12 mouse cellular contexts compared by ENCODE assay signal in genomic region chr2:84037304-84037703, GRCm38 (mm10). TPM values are rescaled to one million over a fixed set of nuclear protein-coding genes. Genes with fewer than 3 reads are reported as not detected.
DNase-seq lines count a peak whose midpoint lies in the region; ATAC-seq and TF ChIP-seq lines count a peak whose summit lies in the region.
"Had no signal": no experiment of that assay in that cellular context is flagged by ENCODE, and none has a peak within 500 bp of the region (broad histone marks: within the 10 kb centered on the region; RNA-seq: fewer than 3 reads in every experiment).

No protein-coding gene starts in this region.

- POLR2A ChIA-PET in Patski (lab: Charles Lee): no interaction called here

- in situ Hi-C loops in Patski (cut with MboI; ENCODE audit: low pct_unique_long_range_greater_than_20kb): no loop called here

- peak; percentile 33 for TF ChIP-seq CTCF in Patski (IDR thresholded peaks at IDR 0.05)
- TF ChIP-seq CTCF in kidney, postnatal 0 days (IDR thresholded peaks at IDR 0.05; ENCODE audit: low read depth): peak; percentile 70

- DNase-seq in hindbrain, embryonic 10.5 days (ENCODE audit: low spot score): no peak
- DNase-seq in 416B (ENCODE audit: low read depth) (peak; percentile 85), Patski (ENCODE audit: low read depth, low spot score) (no peak)
- DNase-seq in kidney, postnatal 0 days (ENCODE audit: low spot score): peak; percentile 91
- no peak for DNase-seq in urinary bladder, postnatal 14 days (ENCODE audit: low spot score)
- no peak for DNase-seq in cerebellum, postnatal 4 days (ENCODE audit: low spot score in 2 of 2)
- DNase-seq in thymus, postnatal 36 days: no peak
- DNase-seq: cerebellum, adult 9-11 months had no signal

- H3K27ac ChIP-seq in hindbrain, embryonic 16.5 days (ENCODE audit: low read depth, low read length): no peak overlapping the region
- no peak overlapping the region for H3K27ac ChIP-seq in hindbrain, embryonic 10.5 days
- H3K27ac ChIP-seq in kidney, postnatal 0 days: no peak overlapping the region

- no peak overlapping the region for H3K4me2 ChIP-seq in hindbrain, embryonic 16.5 days (ENCODE audit: low read length)
- no peak overlapping the region for H3K4me2 ChIP-seq in kidney, postnatal 0 days (ENCODE audit: low read length)

- no peak overlapping the region for H3K4me3 ChIP-seq in hindbrain, embryonic 16.5 days (ENCODE audit: low read length)
- no peak overlapping the region for H3K4me3 ChIP-seq in hindbrain, embryonic 10.5 days
- H3K4me3 ChIP-seq in kidney, postnatal 0 days (replicated peaks; ENCODE audit: low read depth, low read length): no peak overlapping the region
- H3K4me3 ChIP-seq: heart, embryonic 10.5 days; myocyte had no signal

- no peaks in the 10 kb centered on the region for H3K4me1 ChIP-seq in hindbrain, embryonic 16.5 days (ENCODE audit: control insufficient read depth, insufficient read depth, low read depth, low read length)
- no peaks in the 10 kb centered on the region for H3K4me1 ChIP-seq in hindbrain, embryonic 10.5 days (replicated peaks)
- H3K4me1 ChIP-seq in kidney, postnatal 0 days (replicated peaks; ENCODE audit: insufficient read depth, low read length): no peaks in the 10 kb centered on the region
- H3K4me1 ChIP-seq: heart, embryonic 10.5 days had no signal

- H3K9me3 ChIP-seq in hindbrain, embryonic 16.5 days (ENCODE audit: control insufficient read depth, low read length): no peaks in the 10 kb centered on the region
- H3K9me3 ChIP-seq in hindbrain, embryonic 10.5 days: no peaks in the 10 kb centered on the region
- H3K9me3 ChIP-seq in kidney, postnatal 0 days (replicated peaks; ENCODE audit: low read length): no peaks in the 10 kb centered on the region
- H3K9me3 ChIP-seq: heart, embryonic 10.5 days had no signal

- H3K9ac ChIP-seq in hindbrain, embryonic 16.5 days (ENCODE audit: low read depth, low read length): no peak overlapping the region
- no peak overlapping the region for H3K9ac ChIP-seq in kidney, postnatal 0 days (ENCODE audit: low read depth, low read length)

- WGBS in hindbrain, embryonic 16.5 days: 35% methylated on average over 4 of the region's 4 CpGs
- 35% methylated on average over 4 of the region's 4 CpGs for WGBS in hindbrain, embryonic 10.5 days
- WGBS in kidney, postnatal 0 days: 3% methylated on average over 4 of the region's 4 CpGs

- 0 out of 2 replicates have a peak, but pooled peaks have one; percentile 42 for ATAC-seq in hindbrain, embryonic 16.5 days
- no peak for ATAC-seq in Patski
- ATAC-seq in kidney, postnatal 0 days (replicated peaks; ENCODE audit: low FRiP score, low read depth): peak; percentile 63; the same call in 1 of the 2 replicates

- no peaks in the 10 kb centered on the region for H3K27me3 ChIP-seq in hindbrain, embryonic 16.5 days (replicated peaks; ENCODE audit: control insufficient read depth, insufficient read depth, low read length)
- no peaks in the 10 kb centered on the region for H3K27me3 ChIP-seq in hindbrain, embryonic 10.5 days (ENCODE audit: insufficient read depth, poor library complexity, severe bottlenecking)
- H3K27me3 ChIP-seq in Patski: peaks cover 64% of the 10 kb centered on the region
- no peaks in the 10 kb centered on the region for H3K27me3 ChIP-seq in kidney, postnatal 0 days (ENCODE audit: insufficient read depth, low read length)

- H3K36me3 ChIP-seq in hindbrain, embryonic 16.5 days (ENCODE audit: control insufficient read depth, insufficient read depth, low read length): no peaks in the 10 kb centered on the region
- H3K36me3 ChIP-seq in hindbrain, embryonic 10.5 days: no peaks in the 10 kb centered on the region
- H3K36me3 ChIP-seq in kidney, postnatal 0 days (ENCODE audit: insufficient read depth, low read length): no peaks in the 10 kb centered on the region
- H3K36me3 ChIP-seq: heart, embryonic 10.5 days had no signal

- CTCF ChIA-PET in Patski (lab: Charles Lee): interaction anchor here (0.6 kb wide), 1 partner anchor 388 kb away, joined by 3 read pairs; the partner anchor contains the start of gene Calcrl

RNA-seq across cellular contexts. Expression of gene Gm13691, which starts 47.0 kb away (rescaled TPM):
- polyA plus RNA-seq in hindbrain, embryonic 16.5 days (2015; fragmentation: Nextera tagmentation; extraction: Ambion mirVana): not detected in 2 replicates
- not detected in 2 replicates for polyA plus RNA-seq in hindbrain, embryonic 10.5 days (2016; fragmentation: Nextera tagmentation; extraction: Ambion mirVana)
- polyA plus RNA-seq in Patski (2021): 1.3 TPM
- polyA plus RNA-seq in kidney, postnatal 0 days (2015; fragmentation: Nextera tagmentation; extraction: Ambion mirVana): not detected in 2 replicates
- polyA plus RNA-seq: heart, embryonic 10.5 days; myocyte; spleen, adult 2 months had no signal

RNA-seq across cellular contexts. Expression of gene Gm13697, which starts 52.8 kb away (rescaled TPM):
- not detected in 2 replicates for polyA plus RNA-seq in hindbrain, embryonic 16.5 days (2015; fragmentation: Nextera tagmentation; extraction: Ambion mirVana)
- not detected in 2 replicates for polyA plus RNA-seq in hindbrain, embryonic 10.5 days (2016; fragmentation: Nextera tagmentation; extraction: Ambion mirVana)
- polyA plus RNA-seq in Patski (2021): 1.3 TPM
- not detected in 2 replicates for polyA plus RNA-seq in kidney, postnatal 0 days (2015; fragmentation: Nextera tagmentation; extraction: Ambion mirVana)
- polyA plus RNA-seq: heart, embryonic 10.5 days; myocyte; spleen, adult 2 months had no signal

RNA-seq across cellular contexts. Expression of gene Gm13694, which starts 58.6 kb away (rescaled TPM):
- not detected in 2 replicates for polyA plus RNA-seq in hindbrain, embryonic 16.5 days (2015; fragmentation: Nextera tagmentation; extraction: Ambion mirVana)
- not detected in 2 replicates for polyA plus RNA-seq in hindbrain, embryonic 10.5 days (2016; fragmentation: Nextera tagmentation; extraction: Ambion mirVana)
- polyA plus RNA-seq in Patski (2021): 1.3 TPM
- not detected in 2 replicates for polyA plus RNA-seq in kidney, postnatal 0 days (2015; fragmentation: Nextera tagmentation; extraction: Ambion mirVana)
- polyA plus RNA-seq: heart, embryonic 10.5 days; myocyte; spleen, adult 2 months had no signal

Comparison
In these comparisons a context has a peak if more than half of its experiments do, and no peak if none do; other contexts are left out.
1. DNase-seq: peak in 416B (single experiment) and kidney, postnatal 0 days (single experiment); none in hindbrain, embryonic 10.5 days (single experiment), Patski (single experiment), urinary bladder, postnatal 14 days (single experiment), cerebellum, postnatal 4 days (0 of 2) and thymus, postnatal 36 days (0 of 2).